Mouse (Mus musculus): ENCODE measurements around the gene Sergef.

- TF ChIP-seq CHD2 (IDR thresholded peaks at IDR 0.05; ENCODE audit: low read depth, low read length) = no peak
- TF ChIP-seq MAFK (IDR thresholded peaks at IDR 0.05; ENCODE audit: insufficient read depth, low read depth, low read length) = no peak
- no peak for TF ChIP-seq ZNF384 (IDR thresholded peaks at IDR 0.05; ENCODE audit: low read depth, low read length)
- no peak for TF ChIP-seq HCFC1 (IDR thresholded peaks at IDR 0.05; ENCODE audit: borderline replicate concordance, insufficient read depth, low read length)
These were observed 239.3 kb downstream of the Sergef start for GRCm38 (mm10) chr7:46400346-46400745.

All from ES-E14 (cell line).